Mouse (Mus musculus) lung, postnatal 14 days (tissue): ENCODE results near the gene Gm14419.
"Not testable (repeated sequence)": the region's sequence is repeated elsewhere in the genome, so short reads cannot be mapped to it uniquely, and the experiment has no call there.

ENCODE experiments used
- DNase-seq: peaks from one replicate; pipeline ENCODE4 v3.0.0; 2021

Gene Gm14419

GRCm38 (mm10) chr2:177000656-177001055 lies at the start of gene Gm14419:
Gene Gm14419, plus strand, starts transcription at chr2:177000956.
- DNase-seq, result not testable (repeated sequence)
